Mouse (Mus musculus) spleen, adult 2 months (tissue): Measurements from ENCODE around the gene Igf2bp3. TPM values are rescaled to one million over a fixed set of nuclear protein-coding genes. Genes with fewer than 3 reads are reported as not detected.
"Not testable (repeated sequence)": the region's sequence is repeated elsewhere in the genome, so short reads cannot be mapped to it uniquely, and the experiment has no call there.

Experiments used
- DNase-seq, 2 experiments: peaks; one replicate each; pipeline versions ENCODE4 v3.0.0 to v3.0.0-alpha.2; 2012 to 2021; ENCODE audit warnings: low spot score in 2 of 2, low read depth in 1 of 2
- H3K27ac ChIP-seq: fragments of 200-500 bp; 2 replicates; pipeline ENCODE4 v1.5.1; 2012; ENCODE audit warnings: low read length, inconsistent platforms; ENCODE audit not compliant: insufficient read depth
- H3K27me3 ChIP-seq: fragments of 200-500 bp; 2 replicates; pipeline ENCODE4 v1.6.1; 2012; ENCODE audit warnings: mild to moderate bottlenecking, moderate library complexity, low read length, inconsistent platforms; ENCODE audit not compliant: control insufficient read depth, insufficient read depth
- H3K36me3 ChIP-seq: fragments of 200-500 bp; 2 replicates; pipeline ENCODE4 v1.6.1; 2012; ENCODE audit warnings: mild to moderate bottlenecking, low read length, inconsistent platforms; ENCODE audit not compliant: control insufficient read depth, insufficient read depth
- H3K4me1 ChIP-seq: fragments of 200-500 bp; 2 replicates; pipeline ENCODE4 v1.6.1; 2011; ENCODE audit warnings: inconsistent platforms; ENCODE audit not compliant: control insufficient read depth, insufficient read depth, insufficient read length
- H3K4me3 ChIP-seq: fragments of 200-500 bp; 2 replicates; pipeline ENCODE4 v1.5.1; 2011; ENCODE audit warnings: mild to moderate bottlenecking, inconsistent platforms; ENCODE audit not compliant: insufficient read depth, insufficient read length; ENCODE audit errors: extremely low read depth
- CTCF ChIP-seq: fragments of 200-500 bp; IDR thresholded peaks from 2 replicates; pipeline ENCODE4 v1.5.1; 2011; ENCODE audit warnings: mild to moderate bottlenecking, inconsistent platforms; ENCODE audit not compliant: insufficient read depth, insufficient read length, insufficient replicate concordance; ENCODE audit errors: extremely low read depth
- POLR2A ChIP-seq: fragments of 200-500 bp; IDR thresholded peaks from 2 replicates; pipeline ENCODE4 v1.6.1; 2011; ENCODE audit warnings: low read depth, low read length, inconsistent platforms
- WGBS: fragments of 180-500 bp; shearing (Covaris S2); methylation state at CpG from one replicate; pipeline ENCODE4 v1.1.7; 2018; 5-methylcytosine and 5-hydroxymethylcytosine counted together
- polyA plus RNA-seq: library from polyadenylated mRNA; depleted of rRNA; stranded (reverse); fragments of >200 nt; gene quantifications from 2 replicates; pipeline ENCODE4 v1.2.3, GENCODE M21; 2012; rRNA removed

The Igf2bp3 gene
- 0.08 and 0.15 TPM in 2 replicates for polyA plus RNA-seq

DNA sequence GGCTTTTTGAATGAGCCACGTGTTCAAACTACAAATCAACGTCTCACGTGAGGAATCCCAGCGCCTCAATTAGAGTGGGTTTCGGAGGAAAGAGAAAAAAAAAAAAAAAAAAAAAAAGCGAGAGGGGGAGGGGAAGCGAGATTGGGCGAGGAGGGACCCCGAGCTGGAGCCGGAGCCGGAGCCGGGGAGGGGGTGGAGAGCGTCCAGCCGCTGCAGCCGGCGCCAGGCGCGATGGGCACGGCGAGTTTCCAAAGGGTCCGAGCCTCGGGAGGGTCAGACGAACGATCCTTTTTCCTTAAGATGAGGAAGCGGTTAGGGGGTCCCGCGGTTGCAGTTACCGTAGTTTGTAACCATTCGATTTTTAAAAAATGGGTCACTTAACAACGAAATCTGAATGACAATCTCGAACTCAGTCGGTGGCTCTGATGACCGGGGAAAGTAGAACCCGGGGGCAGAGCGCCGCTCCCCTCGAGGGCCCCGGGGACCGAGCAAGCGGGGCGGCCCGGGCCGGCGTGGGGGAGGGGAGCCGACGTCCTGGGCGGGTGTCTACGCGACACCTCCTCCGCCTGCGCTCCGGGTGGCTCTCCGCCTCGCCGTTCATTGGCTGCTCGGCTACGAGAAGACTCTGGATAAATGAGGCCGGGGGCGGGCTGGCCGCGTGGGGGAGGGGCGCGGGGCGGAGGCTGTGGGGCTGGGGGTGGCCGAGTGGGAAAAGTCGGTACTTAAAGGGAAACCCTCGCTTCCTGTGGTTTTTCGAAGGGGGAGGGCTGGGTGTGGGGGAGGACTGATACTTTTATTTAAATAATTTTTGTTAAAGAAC lies at the start of gene Igf2bp3:
Gene Igf2bp3, minus strand, starts transcription at position 30 of the 820 bp plus-strand sequence.
- H3K27me3 ChIP-seq, result peaks cover 44% of the 10 kb centered on the region
- DNase-seq, result peak in 1 of 2 experiments; percentile 45
- peaks cover 17% of the 10 kb centered on the region for H3K4me1 ChIP-seq
- 1% methylated on average over 63 of the region's 68 CpGs for WGBS
- H3K36me3 ChIP-seq, result no peaks in the 10 kb centered on the region
- H3K4me3 ChIP-seq, result peak within 1 kb of the TSS; percentile 52
- TF ChIP-seq POLR2A, result no peak
- TF ChIP-seq CTCF, result no peak
- no peak within 1 kb of the TSS; the same call in 1 of the 2 replicates for H3K27ac ChIP-seq

DNA sequence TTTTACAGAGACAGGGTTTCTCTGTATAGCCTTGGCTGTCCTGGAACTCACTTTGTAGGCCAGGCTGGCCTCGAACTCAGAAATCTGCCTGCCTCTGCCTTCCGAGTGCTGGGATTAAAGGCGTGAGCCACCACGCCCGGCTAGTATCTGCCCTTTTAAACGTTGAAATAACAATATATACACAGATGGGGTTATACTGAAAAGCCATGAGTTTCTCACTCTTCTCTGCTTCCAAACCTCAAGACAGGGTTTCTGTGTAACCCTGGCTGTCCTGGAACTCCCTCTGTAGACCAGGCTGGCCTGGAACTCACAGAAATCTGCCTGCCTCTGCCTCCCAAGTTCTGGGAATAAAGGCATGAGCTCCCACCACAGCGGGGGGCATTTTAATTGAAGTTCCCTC lies 49.7 kb upstream of the Igf2bp3 start:
- not testable (repeated sequence) for H3K27me3 ChIP-seq, H3K27ac ChIP-seq, H3K4me3 ChIP-seq, H3K4me1 ChIP-seq, H3K36me3 ChIP-seq, DNase-seq
- 80% methylated on average over 7 of the region's 7 CpGs for WGBS

DNA sequence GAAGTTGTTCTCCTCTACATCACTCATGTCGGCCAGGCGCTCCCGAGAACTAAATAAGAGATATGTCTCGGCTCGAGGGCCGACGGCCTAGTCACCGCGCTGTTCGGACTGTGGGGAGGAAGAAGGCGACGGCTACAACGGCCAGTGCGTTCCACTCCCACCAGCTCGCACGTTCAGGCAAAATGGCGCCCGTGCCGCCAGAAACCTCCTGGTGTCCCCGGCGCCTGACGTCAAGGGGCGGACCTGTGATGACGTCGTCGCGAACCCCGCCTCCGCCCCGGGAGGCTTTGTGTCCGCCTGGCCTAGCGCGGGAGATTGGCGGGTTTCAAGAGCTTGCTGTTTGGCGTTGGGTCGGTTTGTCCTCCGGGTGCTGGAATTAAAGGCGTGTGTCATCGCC lies 49.1 kb upstream of the Igf2bp3 start, which contains the start of gene Tra2a:
Gene Tra2a, minus strand, starts transcription at position 187 of the 397 bp plus-strand sequence.
- DNase-seq, result peak; percentile 89 to 96
- Histone ChIP-seq H3K27ac (peak within 1 kb of the TSS; percentile 97), H3K4me1 (peaks cover 9% of the 10 kb centered on the region), H3K4me3 (peak within 1 kb of the TSS; percentile 96), H3K27me3 (no peaks in the 10 kb centered on the region), H3K36me3 (no peaks in the 10 kb centered on the region)
- no peak for TF ChIP-seq CTCF
- peak; percentile 95 for TF ChIP-seq POLR2A
- WGBS, result under 1% methylated on average over 39 of the region's 39 CpGs

DNA sequence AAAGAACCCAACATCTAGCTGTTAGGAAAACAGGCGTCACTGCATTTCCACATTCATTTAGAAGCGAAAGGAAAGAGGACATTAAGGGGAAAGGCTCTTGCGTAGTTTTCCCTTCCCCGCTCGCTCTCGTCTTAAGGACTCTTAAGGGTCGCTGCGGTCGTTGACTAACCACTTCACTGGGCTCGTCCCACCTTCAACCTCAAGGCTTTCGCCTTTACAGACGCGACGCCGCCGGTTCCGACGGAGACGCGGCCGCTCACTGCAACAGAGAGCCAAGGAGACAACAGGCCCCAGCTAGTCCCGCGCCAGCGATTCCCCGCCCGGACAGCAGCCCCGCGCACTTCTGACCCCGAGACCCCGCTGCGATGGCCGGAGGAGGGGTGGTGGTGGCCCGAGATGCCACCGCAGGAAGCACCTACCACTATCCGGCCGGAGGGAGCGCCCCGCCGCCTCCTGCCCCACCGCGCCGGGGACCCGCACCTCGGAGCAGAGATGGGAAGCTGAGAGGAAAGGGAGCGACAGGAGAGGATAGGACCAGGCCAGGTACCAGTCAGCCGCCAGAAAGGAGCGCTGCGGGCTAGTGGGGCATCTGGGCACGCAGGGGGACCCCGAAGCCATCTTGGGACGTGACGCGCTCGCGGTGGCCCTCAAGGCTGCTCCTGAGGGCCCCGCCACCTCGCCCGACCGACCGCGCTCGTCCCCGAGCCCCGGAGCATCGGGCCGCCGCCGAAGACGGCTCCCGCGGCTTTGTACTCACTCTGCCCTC lies 48.5 kb upstream of the Igf2bp3 start:
- no peaks in the 10 kb centered on the region for H3K36me3 ChIP-seq
- peak overlapping the region; percentile 96 for H3K4me3 ChIP-seq
- H3K27me3 ChIP-seq, result no peaks in the 10 kb centered on the region
- peak; percentile 18 to 37 for DNase-seq
- H3K4me1 ChIP-seq, result peaks cover 9% of the 10 kb centered on the region
- WGBS, result under 1% methylated on average over 69 of the region's 71 CpGs
- TF ChIP-seq POLR2A, result no peak
- no peak for TF ChIP-seq CTCF
- H3K27ac ChIP-seq, result peak overlapping the region; percentile 97

DNA sequence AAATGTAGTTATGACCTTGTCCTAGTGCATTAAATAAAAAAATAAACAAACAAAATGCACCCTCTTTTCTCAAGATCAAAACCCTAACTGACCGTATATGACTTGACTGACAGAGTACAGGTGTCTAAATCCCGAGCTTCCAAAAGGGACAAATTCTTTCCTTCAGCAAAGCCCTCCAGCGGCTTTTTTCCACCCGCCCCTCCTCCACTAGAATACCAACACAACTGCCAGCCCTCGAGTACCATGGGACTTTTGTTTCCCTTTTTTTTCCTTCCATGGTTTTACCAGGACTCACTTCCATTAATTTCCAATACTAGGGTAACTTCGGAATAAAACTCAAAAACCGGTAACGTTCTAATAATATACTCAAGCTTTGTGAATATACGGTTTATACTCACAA lies 47.7 kb upstream of the Igf2bp3 start:
- Histone ChIP-seq H3K27me3 (no peaks in the 10 kb centered on the region), H3K4me1 (peaks cover 9% of the 10 kb centered on the region), H3K27ac (no peak overlapping the region), H3K4me3 (no peak overlapping the region; the same call in 1 of the 2 replicates), H3K36me3 (no peaks in the 10 kb centered on the region)
- no peak for TF ChIP-seq CTCF
- no peak for DNase-seq
- 3% methylated on average over 9 of the region's 9 CpGs for WGBS

DNA sequence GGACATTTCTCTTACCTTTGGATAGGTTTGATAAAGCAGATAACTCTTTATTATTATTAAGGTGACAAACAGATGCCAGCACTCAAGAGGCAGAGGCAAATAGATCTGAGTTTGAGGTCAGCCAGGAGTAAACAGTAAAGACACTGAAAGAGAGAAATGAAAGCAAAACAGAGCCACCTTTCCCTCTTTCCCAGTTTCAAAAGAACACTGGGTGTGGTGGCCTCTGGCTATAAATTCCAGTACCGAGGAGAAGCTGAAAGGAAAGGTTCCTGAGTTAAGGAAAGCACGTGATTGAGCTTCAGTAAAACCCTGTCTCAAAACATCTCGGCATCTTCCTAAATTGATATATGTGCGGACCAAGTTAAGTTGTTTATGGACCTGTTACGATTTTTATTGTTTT lies 45.0 kb upstream of the Igf2bp3 start:
- no peaks in the 10 kb centered on the region for H3K27me3 ChIP-seq
- H3K4me1 ChIP-seq, result peaks cover 9% of the 10 kb centered on the region
- TF ChIP-seq CTCF (no peak), POLR2A (no peak)
- no peak overlapping the region for H3K4me3 ChIP-seq
- DNase-seq, result no peak
- no peak overlapping the region for H3K27ac ChIP-seq
- no peaks in the 10 kb centered on the region for H3K36me3 ChIP-seq
- WGBS, result 77% methylated on average over 5 of the region's 5 CpGs

DNA sequence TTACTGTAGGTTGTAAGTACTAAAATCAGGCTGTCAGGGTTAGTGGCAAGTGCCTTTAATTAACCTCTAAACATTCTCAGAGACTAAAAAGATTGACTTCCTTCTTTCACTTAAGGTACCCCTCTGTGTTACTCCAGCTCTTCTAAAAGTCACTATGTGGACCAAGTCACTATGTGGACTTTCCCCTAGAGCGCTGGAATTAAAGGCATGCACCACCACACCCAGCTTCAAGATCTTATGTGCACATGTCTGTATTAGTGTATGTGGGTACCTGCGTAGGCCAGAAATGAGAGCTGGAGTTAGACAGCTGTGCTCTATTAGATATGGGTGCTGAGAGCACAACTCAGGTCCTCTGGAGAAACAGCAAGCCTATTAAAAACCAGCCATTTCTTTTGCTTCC lies 43.1 kb upstream of the Igf2bp3 start:
- no peak overlapping the region for H3K27ac ChIP-seq
- H3K27me3 ChIP-seq, result no peaks in the 10 kb centered on the region
- TF ChIP-seq POLR2A, result no peak
- TF ChIP-seq CTCF, result no peak
- no peak overlapping the region for H3K4me3 ChIP-seq
- WGBS, result 90% methylated on average over 2 of the region's 2 CpGs
- DNase-seq, result no peak
- H3K4me1 ChIP-seq, result peaks cover 9% of the 10 kb centered on the region
- no peaks in the 10 kb centered on the region for H3K36me3 ChIP-seq
